Mouse (Mus musculus) spleen, adult 2 months (tissue): ENCODE results near the gene Adrb1.

Source experiments
- CTCF ChIP-seq: fragments of 200-500 bp; IDR thresholded peaks from 2 replicates; pipeline ENCODE4 v1.5.1; 2011; ENCODE audit warnings: mild to moderate bottlenecking, inconsistent platforms; ENCODE audit not compliant: insufficient read depth, insufficient read length, insufficient replicate concordance; ENCODE audit errors: extremely low read depth
- POLR2A ChIP-seq: fragments of 200-500 bp; IDR thresholded peaks from 2 replicates; pipeline ENCODE4 v1.6.1; 2011; ENCODE audit warnings: low read depth, low read length, inconsistent platforms

- no peak for TF ChIP-seq CTCF
- TF ChIP-seq POLR2A = no peak
These were observed 11.7 kb upstream of the Adrb1 start for GRCm38 (mm10) chr19:56710131-56710905.
